Mouse (Mus musculus): ENCODE measurements around the gene Armcx1. TPM values are rescaled to one million over a fixed set of nuclear protein-coding genes. Genes with fewer than 3 reads are reported as not detected.
A peak's percentile ranks its signal among the peaks of the same experiment; 100 is the strongest.

Armcx1 gene
- total RNA-seq (2012; rRNA removed) (0.08 and 0.13 TPM in 2 replicates), total RNA-seq (2014; rRNA removed) (not detected in 2 replicates), polyA plus RNA-seq (2012; ENCODE audit: insufficient read length, low read depth) (not detected in 2 replicates)

GRCm38 (mm10) chrX:134717752-134718308 is at the start of gene Armcx1:
Armcx1 (plus strand) TSS chrX:134717963.
- no peaks in the 10 kb centered on the region for H3K9me3 ChIP-seq (replicated peaks; ENCODE audit: low read length)
- H3K79me2 ChIP-seq (replicated peaks; ENCODE audit: control insufficient read depth, extremely low read depth, insufficient read depth, poor library complexity, severe bottlenecking): no peaks in the 10 kb centered on the region
- 0 out of 2 replicates have a peak within 1 kb of the TSS, but pooled peaks have one; percentile 23 for H3K4me2 ChIP-seq (ENCODE audit: insufficient read depth, low read depth, poor library complexity, severe bottlenecking)
- dilution Hi-C loops (cut with MboI; ENCODE audit: extremely low pct_ligation_motif_present, extremely low pct_unique_long_range_greater_than_20kb, low sequenced_read_pairs): no loop called here
- in situ Hi-C loops (cut with MboI; ENCODE audit: low pct_ligation_motif_present, low pct_unique_long_range_greater_than_20kb, low sequenced_read_pairs): no loop called here
- H3K36me3 ChIP-seq (replicated peaks in 1 of 2; ENCODE audit: control insufficient read depth in 1 of 2, insufficient read depth in 1 of 2, low read length in 1 of 2): no peaks in the 10 kb centered on the region
- no peak for DNase-seq (ENCODE audit: extremely low read depth)
- peaks cover 0 to 3% of the 10 kb centered on the region in 2 experiments; a peak in 1 of 4 replicates for H3K4me1 ChIP-seq (ENCODE audit: control insufficient read depth in 1 of 2, insufficient read depth in 2 of 2)
- no peak within 1 kb of the TSS for H3K9ac ChIP-seq (ENCODE audit: insufficient read depth, low read depth)
- H3K27ac ChIP-seq (ENCODE audit: insufficient read depth, low read depth): no peak within 1 kb of the TSS
- H3K27me3 ChIP-seq (replicated peaks): no peaks in the 10 kb centered on the region
- TF ChIP-seq BHLHE40 (IDR thresholded peaks at IDR 0.05; ENCODE audit: low read depth, low read length): peak; percentile 71
- TF ChIP-seq ETS1 (conservative IDR thresholded peaks at IDR 0.05; ENCODE audit: low read depth, low read length): no peak
- TF ChIP-seq CTCF (conservative IDR thresholded peaks at IDR 0.05 in 1 of 2, IDR thresholded peaks at IDR 0.05 in 1 of 2; ENCODE audit: low read depth in 2 of 2, low read length in 2 of 2): no peak
- no peak for TF ChIP-seq ZMIZ1 (IDR thresholded peaks at IDR 0.05; ENCODE audit: low read depth, low read length)
- TF ChIP-seq IRF4 (IDR thresholded peaks at IDR 0.05; ENCODE audit: low read depth, low read length): no peak
- no peak within 1 kb of the TSS for H3K4me3 ChIP-seq (replicated peaks in 1 of 3; ENCODE audit: low read depth in 2 of 3, low read length in 2 of 3, poor library complexity in 1 of 3)

DNA sequence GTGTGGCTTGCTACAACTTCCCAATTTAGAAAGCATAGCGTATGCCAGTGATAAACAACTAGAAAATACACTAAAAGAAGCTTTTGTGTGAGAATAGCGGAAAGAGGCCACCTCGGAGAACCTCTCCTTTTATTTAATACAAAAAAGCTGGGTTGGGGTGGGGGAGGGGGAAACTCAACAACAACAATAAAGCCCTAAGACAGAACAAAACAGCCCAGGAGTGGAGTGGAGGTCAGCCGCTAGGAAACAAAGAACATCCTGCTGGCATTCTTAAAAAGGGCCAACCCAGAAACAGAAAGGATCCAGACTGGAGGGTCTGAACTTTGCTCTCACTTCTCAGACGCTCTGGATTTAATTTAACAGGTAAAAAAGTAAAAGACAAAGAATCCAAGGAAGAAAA is 42.7 kb upstream of the Armcx1 start:
- Histone ChIP-seq H3K27me3 (replicated peaks) (no peaks in the 10 kb centered on the region), H3K4me3 (replicated peaks in 1 of 3; ENCODE audit: low read depth in 2 of 3, low read length in 2 of 3, poor library complexity in 1 of 3) (no peak overlapping the region), H3K79me2 (replicated peaks; ENCODE audit: control insufficient read depth, extremely low read depth, insufficient read depth, poor library complexity, severe bottlenecking) (no peaks in the 10 kb centered on the region), H3K4me1 (ENCODE audit: control insufficient read depth in 1 of 2, insufficient read depth in 2 of 2) (no peaks in the 10 kb centered on the region), H3K27ac (ENCODE audit: insufficient read depth, low read depth) (no peak overlapping the region), H3K36me3 (replicated peaks in 1 of 2; ENCODE audit: control insufficient read depth in 1 of 2, insufficient read depth in 1 of 2, low read length in 1 of 2) (no peaks in the 10 kb centered on the region), H3K9ac (ENCODE audit: insufficient read depth, low read depth) (no peak overlapping the region), H3K9me3 (replicated peaks; ENCODE audit: low read length) (no peaks in the 10 kb centered on the region), H3K4me2 (ENCODE audit: insufficient read depth, low read depth, poor library complexity, severe bottlenecking) (no peak overlapping the region)
- no peak for DNase-seq (ENCODE audit: extremely low read depth)
- in situ Hi-C loops (cut with MboI; ENCODE audit: low pct_ligation_motif_present, low pct_unique_long_range_greater_than_20kb, low sequenced_read_pairs) (no loop called here), dilution Hi-C loops (cut with MboI; ENCODE audit: extremely low pct_ligation_motif_present, extremely low pct_unique_long_range_greater_than_20kb, low sequenced_read_pairs) (no loop called here)
- TF ChIP-seq MAZ (IDR thresholded peaks at IDR 0.05; ENCODE audit: low read depth, low read length): no peak
- no peak for TF ChIP-seq CHD2 (IDR thresholded peaks at IDR 0.05; ENCODE audit: low read length)
- no peak for TF ChIP-seq RCOR1 (conservative IDR thresholded peaks at IDR 0.05; ENCODE audit: low read depth, low read length)
- no peak for TF ChIP-seq MEF2A (IDR thresholded peaks at IDR 0.05; ENCODE audit: borderline replicate concordance, low read depth, low read length)
- TF ChIP-seq TCF12 (IDR thresholded peaks at IDR 0.05; ENCODE audit: low read depth, low read length): no peak
- TF ChIP-seq TBP (conservative IDR thresholded peaks at IDR 0.05; ENCODE audit: low read depth, low read length): no peak
- TF ChIP-seq ELF1 (IDR thresholded peaks at IDR 0.05; ENCODE audit: low read depth, low read length): no peak
- TF ChIP-seq EP300 (IDR thresholded peaks at IDR 0.05; ENCODE audit: low read length): no peak

- H3K4me2 ChIP-seq (ENCODE audit: insufficient read depth, low read depth, poor library complexity, severe bottlenecking): no peak overlapping the region
- H3K79me2 ChIP-seq (replicated peaks; ENCODE audit: control insufficient read depth, extremely low read depth, insufficient read depth, poor library complexity, severe bottlenecking): no peaks in the 10 kb centered on the region
- no peak for TF ChIP-seq ZKSCAN1 (IDR thresholded peaks at IDR 0.05; ENCODE audit: borderline replicate concordance, low read depth, low read length)
- TF ChIP-seq ZMIZ1 (IDR thresholded peaks at IDR 0.05; ENCODE audit: low read depth, low read length): no peak
- no peak for TF ChIP-seq SMC3 (IDR thresholded peaks at IDR 0.05; ENCODE audit: low read depth, low read length)
- TF ChIP-seq E2F4 (IDR thresholded peaks at IDR 0.05; ENCODE audit: insufficient replicate concordance, low read depth, low read length): no peak
- TF ChIP-seq KAT2A (IDR thresholded peaks at IDR 0.05; ENCODE audit: insufficient replicate concordance, low read length): no peak
- TF ChIP-seq BHLHE40 (IDR thresholded peaks at IDR 0.05; ENCODE audit: low read depth, low read length): no peak
- no peak for TF ChIP-seq EP300 (IDR thresholded peaks at IDR 0.05; ENCODE audit: low read length)
- TF ChIP-seq JUN (IDR thresholded peaks at IDR 0.05; ENCODE audit: insufficient read depth, low read depth, low read length): no peak
- TF ChIP-seq USF2 (conservative IDR thresholded peaks at IDR 0.05; ENCODE audit: low read depth, low read length): no peak
- no peak for TF ChIP-seq HCFC1 (IDR thresholded peaks at IDR 0.05; ENCODE audit: low read depth, low read length)
- no peak for TF ChIP-seq POLR2AphosphoS2 (IDR thresholded peaks at IDR 0.05; ENCODE audit: low read depth, low read length)
- no peak for TF ChIP-seq TBP (conservative IDR thresholded peaks at IDR 0.05; ENCODE audit: low read depth, low read length)
- no peak for TF ChIP-seq MAZ (IDR thresholded peaks at IDR 0.05; ENCODE audit: low read depth, low read length)
- no peak for TF ChIP-seq RCOR1 (conservative IDR thresholded peaks at IDR 0.05; ENCODE audit: low read depth, low read length)
- no peak for TF ChIP-seq MYC (IDR thresholded peaks at IDR 0.05; ENCODE audit: low read depth, low read length)
- no peak for TF ChIP-seq CHD2 (IDR thresholded peaks at IDR 0.05; ENCODE audit: low read length)
- TF ChIP-seq ZC3H11A (IDR thresholded peaks at IDR 0.05; ENCODE audit: low read depth, low read length): no peak
- no peak for TF ChIP-seq MAX (IDR thresholded peaks at IDR 0.05; ENCODE audit: low read length)
- H3K4me3 ChIP-seq (replicated peaks in 1 of 3; ENCODE audit: low read depth in 2 of 3, low read length in 2 of 3, poor library complexity in 1 of 3): no peak overlapping the region
- H3K4me1 ChIP-seq (ENCODE audit: control insufficient read depth in 1 of 2, insufficient read depth in 2 of 2): no peaks in the 10 kb centered on the region
- no peaks in the 10 kb centered on the region for H3K9me3 ChIP-seq (replicated peaks; ENCODE audit: low read length)
- no peaks in the 10 kb centered on the region for H3K27me3 ChIP-seq (replicated peaks)
- H3K27ac ChIP-seq (ENCODE audit: insufficient read depth, low read depth): no peak overlapping the region
- DNase-seq (ENCODE audit: extremely low read depth): no peak
- in situ Hi-C loops (cut with MboI; ENCODE audit: low pct_ligation_motif_present, low pct_unique_long_range_greater_than_20kb, low sequenced_read_pairs): no loop called here
- no peaks in the 10 kb centered on the region for H3K36me3 ChIP-seq (replicated peaks in 1 of 2; ENCODE audit: control insufficient read depth in 1 of 2, insufficient read depth in 1 of 2, low read length in 1 of 2)
- no peak overlapping the region for H3K9ac ChIP-seq (ENCODE audit: insufficient read depth, low read depth)
- dilution Hi-C loops (cut with MboI; ENCODE audit: extremely low pct_ligation_motif_present, extremely low pct_unique_long_range_greater_than_20kb, low sequenced_read_pairs): no loop called here
Measured at GRCm38 (mm10) chrX:134675959-134676358, 41.8 kb upstream of the Armcx1 start.

Data from CH12.LX (cell line).